Mouse (Mus musculus) urinary bladder, postnatal 0 days (tissue): ENCODE data around the gene Neu2. TPM values are rescaled to one million over a fixed set of nuclear protein-coding genes. Genes with fewer than 3 reads are reported as not detected.

Source experiments
- polyA plus RNA-seq: library from polyadenylated mRNA; unstranded; fragments of >200 nt; fragmentation: Nextera tagmentation; extraction: Ambion mirVana; gene quantifications from 2 replicates; pipeline ENCODE4 v1.2.1, GENCODE M21; 2015

Gene Neu2
- polyA plus RNA-seq = 0.13 and 0.19 TPM in 2 replicates

GRCm38 (mm10) chr1:87509561-87510165 lies at the start of gene Neu2:
Gene Neu2 (plus strand): TSS chr1:87509889.

GRCm38 (mm10) chr1:87469971-87470370 lies 39.7 kb upstream of the Neu2 start, which contains the start of gene Snorc:
Gene Snorc (plus strand): TSS chr1:87470271.

GRCm38 (mm10) chr1:87573800-87574215 lies 64.1 kb downstream of the Neu2 start, which contains the start of gene Ngef:
Gene Ngef (minus strand): TSS chr1:87573870.

GRCm38 (mm10) chr1:87620211-87620668 lies 110.6 kb downstream of the Neu2 start, which contains the start of gene Inpp5d:
Gene Inpp5d (plus strand): TSS chr1:87620312.

Other genes starting within 250 kb of the Neu2 start
- gene Efhd1, start 245.5 kb upstream of the Neu2 start, polyA plus RNA-seq = 0.28 and 0.54 TPM in 2 replicates
- gene Gigyf2, start 182.9 kb upstream of the Neu2 start, polyA plus RNA-seq = 22.1 and 22.4 TPM in 2 replicates
- 0.15 and 0.17 TPM in 2 replicates for gene Kcnj13, start 115.2 kb upstream of the Neu2 start, polyA plus RNA-seq
- gene Snorc, start 39.6 kb upstream of the Neu2 start, polyA plus RNA-seq = not detected in 2 replicates
- gene Ngef, start 64.0 kb downstream of the Neu2 start, polyA plus RNA-seq = 2.6 and 3.1 TPM in 2 replicates
- gene Inpp5d, start 110.4 kb downstream of the Neu2 start, polyA plus RNA-seq = 4.2 and 9.7 TPM in 2 replicates
- 18.4 and 20.4 TPM in 2 replicates for gene Atg16l1, start 246.0 kb downstream of the Neu2 start, polyA plus RNA-seq